Mouse (Mus musculus) CH12F3 (cell line): ENCODE measurements around the gene Tom1l1.
"Not testable (repeated sequence)": the region's sequence is repeated elsewhere in the genome, so short reads cannot be mapped to it uniquely, and the experiment has no call there.

Experiments
- in situ Hi-C: fragments of 300-500 bp; cut with MboI; formaldehyde crosslinking; loops from 2 replicates; pipeline ENCODE4 v1.14.3; 2020; ENCODE audit warnings: low sequenced_read_pairs

Gene Tom1l1

GRCm38 (mm10) chr11:90687460-90688416 lies at the start of gene Tom1l1:
Gene Tom1l1, minus strand, starts transcription at chr11:90688366.
- in situ Hi-C loops = no loop called here

GRCm38 (mm10) chr11:90733575-90733974 lies 45.4 kb upstream of the Tom1l1 start:
- in situ Hi-C loops = no loop called here

- in situ Hi-C loops = no loop called here
Measured at GRCm38 (mm10) chr11:90727354-90728125, 39.4 kb upstream of the Tom1l1 start.

- in situ Hi-C loops = no loop called here
Measured at GRCm38 (mm10) chr11:90726730-90727129, 38.6 kb upstream of the Tom1l1 start.

- in situ Hi-C loops = no loop called here
Measured at GRCm38 (mm10) chr11:90722304-90722703, 34.1 kb upstream of the Tom1l1 start.

GRCm38 (mm10) chr11:90717719-90718118 lies 29.6 kb upstream of the Tom1l1 start:
- in situ Hi-C loops = no loop called here

DNA sequence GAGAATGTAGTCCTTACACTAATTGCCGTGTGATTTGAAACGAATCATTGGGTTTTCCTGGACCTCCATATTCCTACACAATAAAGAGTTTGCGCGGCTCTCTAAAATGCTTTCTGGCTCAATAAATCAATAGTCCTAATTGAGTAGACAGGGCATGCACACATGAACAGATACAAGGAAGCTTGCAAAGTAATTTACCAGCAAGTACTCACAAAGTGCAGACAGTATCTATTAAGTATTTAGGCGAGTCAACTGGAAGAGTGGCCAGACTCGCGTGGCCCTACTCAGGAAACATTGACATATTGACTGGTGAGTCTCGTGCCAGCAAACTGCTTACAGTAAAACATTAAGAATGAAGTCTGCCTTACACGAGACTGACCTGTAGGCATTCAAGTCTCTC lies 23.4 kb upstream of the Tom1l1 start:
- in situ Hi-C loops = no loop called here

DNA sequence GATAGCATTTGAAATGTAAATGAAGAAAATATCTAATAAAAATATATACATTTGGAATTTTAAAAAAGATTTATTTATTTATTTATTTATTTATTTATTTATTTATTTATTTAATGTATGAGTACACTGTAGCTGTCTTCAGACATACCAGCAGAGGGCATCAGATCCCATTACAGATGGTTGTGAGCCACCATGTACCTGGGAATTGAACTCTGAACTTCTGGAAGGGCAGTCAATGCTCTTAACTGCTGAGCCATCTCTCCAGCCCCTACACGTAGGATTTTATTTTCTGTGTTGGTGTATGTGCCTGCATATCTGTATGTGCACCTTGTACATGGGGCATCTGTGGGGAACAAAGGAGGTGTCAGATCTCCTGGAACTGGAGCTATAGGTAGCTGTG lies 19.0 kb upstream of the Tom1l1 start:
- in situ Hi-C loops = not testable (repeated sequence)

DNA sequence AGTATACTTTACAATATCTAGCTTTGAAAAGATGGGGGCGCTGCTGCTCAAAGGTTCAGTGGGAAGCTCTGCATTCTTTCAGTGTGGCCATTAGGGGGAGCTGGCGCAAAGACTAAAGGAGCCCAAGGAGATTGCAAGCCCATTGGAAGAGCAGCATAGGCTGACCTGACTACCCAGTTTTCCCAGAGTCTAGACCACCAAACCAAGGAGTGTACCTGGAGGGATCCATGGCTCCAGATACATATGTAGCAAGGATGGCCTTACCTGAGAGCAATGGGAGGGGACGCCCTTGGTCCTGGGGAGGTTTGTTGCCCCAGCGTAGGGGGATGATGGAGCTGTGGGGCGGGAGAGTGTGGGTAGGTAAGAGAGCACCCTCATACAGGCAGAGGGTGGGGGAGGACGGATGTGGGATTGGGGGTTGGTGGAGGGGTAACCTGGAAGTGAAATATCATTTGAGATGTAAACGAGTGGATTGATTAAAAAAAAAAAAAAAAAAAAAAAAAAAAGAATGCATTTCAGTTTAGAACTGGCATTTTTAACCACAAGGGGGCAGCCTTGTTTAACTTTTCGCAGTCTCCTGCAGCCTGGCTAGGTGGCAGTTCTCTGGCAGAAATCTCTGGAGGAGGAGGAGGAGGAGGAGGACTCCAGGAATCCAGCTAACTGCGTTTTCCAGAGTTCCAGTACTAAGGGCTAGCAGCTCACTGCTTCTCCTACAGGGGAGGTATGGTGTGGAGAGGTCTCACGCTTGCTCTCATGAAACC lies 9.5 kb upstream of the Tom1l1 start:
- in situ Hi-C loops = no loop called here

- in situ Hi-C loops = no loop called here
Measured at GRCm38 (mm10) chr11:90695811-90696210, 7.6 kb upstream of the Tom1l1 start.

DNA sequence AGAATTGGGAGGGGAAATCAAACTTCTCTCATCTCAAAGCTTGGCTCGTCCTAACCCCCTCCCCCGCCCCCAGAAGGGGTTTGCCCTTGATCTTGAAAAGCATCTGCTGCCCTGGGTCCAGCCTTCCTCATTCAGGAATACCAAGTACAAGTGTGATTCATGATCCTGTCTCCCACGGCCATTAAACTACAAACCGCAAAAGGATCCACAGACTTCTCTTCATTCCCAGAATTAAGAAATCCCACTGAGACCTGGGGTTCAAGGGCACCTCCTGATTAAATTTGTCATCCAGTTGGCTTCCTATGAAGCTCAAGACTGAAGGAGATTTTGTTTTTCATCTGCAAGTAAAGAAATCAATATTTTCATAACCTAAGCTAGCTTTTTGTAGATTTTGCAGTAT lies 6.0 kb upstream of the Tom1l1 start:
- in situ Hi-C loops = no loop called here

DNA sequence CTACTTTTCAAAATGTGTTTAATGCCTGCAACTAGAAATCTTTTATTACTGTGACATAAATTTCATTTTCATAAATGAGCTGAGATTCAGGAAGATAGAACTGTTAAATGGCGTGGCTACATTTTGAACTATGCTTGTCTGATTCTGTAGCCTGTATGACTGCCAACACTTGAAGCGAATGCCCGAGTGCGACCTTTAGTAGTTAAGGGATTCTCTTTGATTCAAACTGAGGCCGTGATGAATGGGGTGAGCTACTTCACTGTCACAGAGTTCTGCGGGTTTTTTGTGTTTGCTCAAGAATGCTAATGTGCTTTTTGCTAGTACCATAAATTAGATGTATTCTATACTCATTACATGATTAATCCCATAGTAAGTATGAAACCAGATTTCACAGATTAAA lies 2.2 kb upstream of the Tom1l1 start:
- in situ Hi-C loops = no loop called here

GRCm38 (mm10) chr11:90687040-90687439 lies 1.1 kb downstream of the Tom1l1 start:
- in situ Hi-C loops = no loop called here

- in situ Hi-C loops = no loop called here
Measured at GRCm38 (mm10) chr11:90686287-90687025, 1.7 kb downstream of the Tom1l1 start.

DNA sequence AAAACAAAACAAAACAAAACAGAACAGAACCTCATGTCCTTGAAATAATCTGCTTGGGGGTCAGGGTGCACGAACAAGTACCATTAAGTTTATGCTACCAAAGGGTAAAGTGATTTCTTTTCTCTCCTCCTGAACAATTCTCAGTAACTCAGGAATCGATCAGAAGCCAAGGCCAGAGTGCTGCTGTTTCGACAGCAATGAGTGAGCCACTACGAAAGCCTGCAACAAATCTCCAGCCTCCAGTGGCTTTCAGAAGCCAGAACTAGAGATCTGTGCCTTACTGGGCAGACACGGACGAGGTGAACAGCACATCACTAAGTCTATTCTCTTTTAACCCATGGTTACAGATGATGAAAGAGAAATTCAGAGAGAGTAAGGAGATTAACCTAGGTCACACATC lies 3.0 kb downstream of the Tom1l1 start:
- in situ Hi-C loops = no loop called here

GRCm38 (mm10) chr11:90684765-90685164 lies 3.4 kb downstream of the Tom1l1 start:
- in situ Hi-C loops = no loop called here

DNA sequence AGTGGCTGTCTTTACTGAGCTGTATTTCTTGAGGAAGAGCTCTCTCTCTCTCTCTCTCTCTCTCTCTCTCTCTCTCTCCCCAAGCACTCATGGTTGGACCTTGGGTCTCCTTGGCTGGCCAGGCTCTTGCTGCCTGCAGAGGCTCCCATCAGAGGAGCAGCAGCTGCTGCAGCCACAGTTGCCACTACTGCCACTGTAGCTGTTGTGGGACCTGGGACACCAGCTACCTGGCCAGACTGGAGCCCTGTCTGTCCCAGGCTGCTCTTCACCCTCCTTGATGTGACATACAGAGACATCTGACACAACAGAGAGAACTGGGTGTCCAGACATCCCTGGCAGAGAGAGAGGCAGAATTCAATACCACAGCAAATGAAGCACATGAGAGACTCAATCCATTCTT lies 7.0 kb downstream of the Tom1l1 start:
- in situ Hi-C loops = no loop called here

DNA sequence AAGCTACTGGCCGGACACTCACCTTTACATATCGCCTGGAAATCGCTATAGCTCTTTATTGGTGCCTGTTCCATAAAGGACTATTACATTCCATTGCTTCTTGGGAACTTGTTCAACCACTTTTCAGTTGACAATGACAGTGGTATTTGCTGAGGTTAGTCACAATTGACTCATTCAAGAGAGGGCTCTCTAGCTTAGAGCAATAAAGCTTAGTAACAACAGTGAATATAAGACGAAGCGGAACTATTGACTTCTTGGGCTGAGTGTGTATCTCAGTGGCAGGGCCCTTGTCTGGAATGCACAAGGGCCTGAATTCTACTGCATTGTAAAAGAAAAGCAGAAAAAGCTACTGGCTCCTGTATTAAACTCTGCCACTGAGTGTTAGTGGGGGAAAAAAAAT lies 9.6 kb downstream of the Tom1l1 start:
- in situ Hi-C loops = no loop called here

DNA sequence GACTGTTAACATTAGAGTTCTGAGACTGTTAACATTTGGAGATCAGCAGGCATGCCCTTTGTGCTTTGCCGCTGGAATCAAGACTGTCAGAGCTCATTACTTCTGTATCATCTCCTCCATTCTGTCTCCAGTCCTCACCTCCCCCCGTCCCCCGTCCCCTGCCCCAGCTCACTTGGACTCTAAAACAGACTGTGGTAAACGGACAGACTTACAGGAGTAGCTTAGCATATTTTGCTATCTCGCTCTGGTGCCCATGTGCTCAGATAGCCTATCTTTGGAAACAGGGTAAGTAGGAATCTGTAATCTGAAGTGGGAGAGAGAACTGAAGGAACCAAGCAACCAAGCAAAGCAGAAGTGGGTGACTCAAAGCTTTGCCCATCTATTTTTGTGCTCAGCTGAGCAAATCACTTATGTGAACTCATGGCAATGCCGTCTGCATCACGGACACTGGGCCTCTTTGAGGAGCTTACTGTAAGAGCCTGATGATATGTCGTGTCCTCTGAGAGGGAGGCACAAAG lies 10.3 kb downstream of the Tom1l1 start:
- in situ Hi-C loops = no loop called here

- in situ Hi-C loops = no loop called here
Measured at GRCm38 (mm10) chr11:90677027-90677426, 11.1 kb downstream of the Tom1l1 start.
